Mouse (Mus musculus) neural tube, embryonic 14.5 days (tissue): Measurements from ENCODE around the gene Ralgps1. TPM values are rescaled to one million over a fixed set of nuclear protein-coding genes. Genes with fewer than 3 reads are reported as not detected.

ENCODE experiments used
- ATAC-seq: fragments of 200-750 bp; cut with Nextera tagmentation; 2 replicates; pipeline ENCODE4 v1.8.0; 2017; ENCODE audit warnings: low read depth, mild to moderate bottlenecking, moderate TSS enrichment, moderate library complexity
- H3K27ac ChIP-seq: fragments of 300-500 bp; sonication (generic); 2 replicates; pipeline ENCODE4 v1.5.1; 2014; ENCODE audit warnings: low read depth, mild to moderate bottlenecking, control low read depth, low read length, moderate library complexity, mixed read lengths
- H3K27me3 ChIP-seq: fragments of 300-500 bp; sonication (generic); 2 replicates; pipeline ENCODE4 v1.6.1; 2014; ENCODE audit warnings: low read length; ENCODE audit not compliant: control insufficient read depth, insufficient read depth
- H3K36me3 ChIP-seq: fragments of 300-500 bp; sonication (generic); 2 replicates; pipeline ENCODE4 v1.6.1; 2014; ENCODE audit warnings: low read length, mixed read lengths; ENCODE audit not compliant: control insufficient read depth, insufficient read depth
- H3K4me1 ChIP-seq: fragments of 300-500 bp; sonication (generic); 2 replicates; pipeline ENCODE4 v1.6.1; 2014; ENCODE audit warnings: low read length; ENCODE audit not compliant: control insufficient read depth, insufficient read depth
- H3K4me2 ChIP-seq: fragments of 300-500 bp; sonication (generic); 2 replicates; pipeline ENCODE4 v1.6.1; 2014; ENCODE audit warnings: mild to moderate bottlenecking, low read depth, low read length, control low read depth
- H3K4me3 ChIP-seq: fragments of 300-500 bp; sonication (generic); 2 replicates; pipeline ENCODE4 v1.5.1; 2014; ENCODE audit warnings: low read depth, low read length, control low read depth, mixed read lengths
- H3K9ac ChIP-seq: fragments of 300-500 bp; sonication (generic); replicated peaks from 2 replicates; pipeline ENCODE4 v1.6.1; 2014; ENCODE audit warnings: low read depth, mild to moderate bottlenecking, control low read depth, low read length, mixed read lengths
- H3K9me3 ChIP-seq: fragments of 300-500 bp; sonication (generic); 2 replicates; pipeline ENCODE4 v1.6.1; 2016; ENCODE audit warnings: low read length; ENCODE audit not compliant: control insufficient read depth
- WGBS: fragments of 180-500 bp; shearing (Covaris S2); extraction: QIAGEN DNeasy Blood & Tissue Kit; methylation state at CpG from one replicate; pipeline ENCODE4 v1.1.7; 2014; 5-methylcytosine and 5-hydroxymethylcytosine counted together
- polyA plus RNA-seq: library from polyadenylated mRNA; unstranded; fragments of >200 nt; fragmentation: Nextera tagmentation; extraction: Ambion mirVana; gene quantifications from 2 replicates; pipeline ENCODE4 v1.2.1, GENCODE M21; 2014

Gene Ralgps1
- polyA plus RNA-seq, 1 experiment from 2014 or later: 67.3 TPM

DNA sequence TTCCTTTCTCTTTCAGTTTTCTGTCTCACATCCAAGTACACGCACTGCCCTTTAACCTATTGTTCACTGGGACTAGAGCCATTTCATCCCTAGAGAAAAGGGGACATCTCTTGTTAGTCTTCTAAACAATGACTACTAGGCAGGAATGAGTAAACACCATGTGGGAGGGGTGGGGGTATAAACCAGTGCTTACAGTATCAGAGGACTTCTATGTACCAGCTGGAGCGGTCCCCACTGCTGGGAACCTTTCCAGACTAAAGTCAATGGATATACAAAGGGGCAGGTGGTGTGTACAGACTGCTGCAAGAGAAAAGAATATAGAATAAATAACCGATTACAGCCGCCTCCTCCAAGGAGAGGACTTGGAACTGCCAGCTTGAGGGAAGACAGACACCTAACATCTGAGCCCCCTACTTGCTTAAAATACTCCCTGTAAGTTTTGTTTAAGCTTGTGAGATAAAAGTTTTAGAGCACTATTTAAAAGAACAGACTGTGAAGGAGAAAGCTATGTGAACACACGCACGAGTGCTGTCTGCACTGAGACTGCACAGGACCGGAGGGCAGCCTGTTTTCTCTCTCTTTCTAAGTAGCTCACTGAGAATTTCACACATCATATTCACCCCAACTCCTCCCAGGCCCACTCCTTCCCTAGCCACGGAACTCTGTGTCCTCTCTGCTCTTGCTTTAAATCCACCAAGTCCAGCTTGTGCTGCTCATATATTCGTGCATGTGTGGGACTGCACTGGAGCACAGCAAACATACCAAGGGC lies 5.4 kb downstream of the Ralgps1 start:
- no peaks in the 10 kb centered on the region for H3K27me3 ChIP-seq
- H3K9ac ChIP-seq: no peak overlapping the region
- H3K4me2 ChIP-seq: no peak overlapping the region
- no peaks in the 10 kb centered on the region for H3K36me3 ChIP-seq
- no peak overlapping the region for H3K4me3 ChIP-seq
- H3K27ac ChIP-seq: peak overlapping the region; percentile 60; the same call in 1 of the 2 replicates
- ATAC-seq: peak; percentile 68; the same call in 1 of the 2 replicates
- WGBS: 51% methylated on average over 9 of the region's 9 CpGs
- H3K9me3 ChIP-seq: no peaks in the 10 kb centered on the region
- H3K4me1 ChIP-seq: peaks cover 22% of the 10 kb centered on the region; the same call in 1 of the 2 replicates

DNA sequence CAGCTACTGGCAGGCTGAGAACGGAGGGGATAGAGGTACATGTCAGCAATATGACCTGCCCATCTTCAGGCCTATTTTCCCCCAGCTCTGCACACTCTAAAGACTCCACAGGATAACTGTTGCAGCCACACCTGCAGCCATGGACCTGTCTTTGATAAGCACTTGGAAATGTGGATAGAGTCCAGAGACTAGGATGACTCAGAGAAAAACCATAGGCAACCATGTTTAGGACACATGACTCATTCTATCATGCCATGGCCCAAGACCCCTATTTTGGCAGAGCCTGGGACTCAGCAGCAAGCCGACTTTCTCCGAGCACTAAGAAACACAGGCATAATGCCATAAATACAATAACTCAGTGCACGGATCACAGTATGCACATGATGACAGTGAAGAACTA lies 6.6 kb downstream of the Ralgps1 start:
- H3K4me1 ChIP-seq: peaks cover 18% of the 10 kb centered on the region; the same call in 1 of the 2 replicates

DNA sequence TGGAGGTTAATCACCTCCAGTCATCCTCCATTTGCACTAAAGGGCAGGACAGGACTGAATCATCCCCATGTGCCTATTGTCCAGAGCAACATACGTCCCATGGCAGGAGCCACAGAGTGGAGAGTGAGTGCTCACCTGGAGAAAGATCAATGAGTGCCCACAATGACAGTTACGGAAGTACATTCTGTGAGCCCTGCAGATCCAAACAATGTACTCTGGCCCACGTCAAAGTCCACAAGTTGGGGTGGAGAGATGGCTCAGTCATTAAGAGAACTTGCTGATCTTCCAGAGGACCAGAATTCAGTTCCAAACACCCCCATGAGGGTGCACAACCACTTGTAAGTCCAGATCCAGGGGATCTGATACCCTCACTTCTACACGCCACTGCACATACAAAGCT lies 7.4 kb downstream of the Ralgps1 start:
- no peak overlapping the region for H3K27ac ChIP-seq
- no peak overlapping the region for H3K4me2 ChIP-seq
- H3K27me3 ChIP-seq: no peaks in the 10 kb centered on the region
- peaks cover 18% of the 10 kb centered on the region; the same call in 1 of the 2 replicates for H3K4me1 ChIP-seq
- H3K9ac ChIP-seq: no peak overlapping the region
- no peak for ATAC-seq
- no peaks in the 10 kb centered on the region for H3K9me3 ChIP-seq
- WGBS: 91% methylated on average over 4 of the region's 4 CpGs
- no peak overlapping the region for H3K4me3 ChIP-seq
- H3K36me3 ChIP-seq: no peaks in the 10 kb centered on the region

More for the DNA sequence above, 6.6 kb downstream of the Ralgps1 start:
- no peak overlapping the region for H3K4me3 ChIP-seq
- WGBS: 92% methylated on average over 4 of the region's 4 CpGs
- H3K36me3 ChIP-seq: no peaks in the 10 kb centered on the region
- no peaks in the 10 kb centered on the region for H3K27me3 ChIP-seq
- H3K4me2 ChIP-seq: no peak overlapping the region
- H3K27ac ChIP-seq: no peak overlapping the region
- ATAC-seq: no peak
- no peak overlapping the region for H3K9ac ChIP-seq
- no peaks in the 10 kb centered on the region for H3K9me3 ChIP-seq

DNA sequence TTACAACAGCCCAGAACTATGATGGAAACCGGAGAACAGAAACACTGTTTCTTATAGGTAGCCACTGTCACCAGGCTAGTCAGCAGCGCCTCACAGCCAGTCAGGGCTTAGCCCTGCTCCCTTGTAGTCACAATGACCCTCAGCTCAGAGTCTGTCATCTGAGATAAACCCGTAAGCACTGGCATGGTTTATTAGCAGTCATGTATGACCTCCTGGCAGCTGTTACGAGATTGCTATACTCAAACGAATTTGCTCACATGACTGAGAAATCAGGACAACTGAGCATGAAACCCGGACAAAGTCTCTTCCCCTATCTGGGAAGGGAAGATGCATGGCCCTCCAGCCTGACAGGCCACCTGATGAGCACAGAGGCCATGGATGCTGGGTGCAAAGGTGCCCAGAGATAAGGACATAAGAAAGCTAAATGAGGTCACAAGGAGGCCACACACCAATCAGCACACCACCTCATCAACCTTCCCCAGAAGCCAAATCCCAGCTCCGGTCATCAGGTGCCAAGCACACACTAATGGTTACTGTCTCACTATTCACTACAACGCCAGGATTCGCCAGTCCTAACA lies 10.1 kb downstream of the Ralgps1 start:
- H3K4me3 ChIP-seq: no peak overlapping the region
- H3K36me3 ChIP-seq: no peaks in the 10 kb centered on the region
- no peak for ATAC-seq
- peaks cover 14% of the 10 kb centered on the region; the same call in 1 of the 2 replicates for H3K4me1 ChIP-seq
- no peak overlapping the region for H3K27ac ChIP-seq
- H3K4me2 ChIP-seq: no peak overlapping the region
- no peaks in the 10 kb centered on the region for H3K27me3 ChIP-seq
- WGBS: 76% methylated on average over 9 of the region's 9 CpGs
- no peaks in the 10 kb centered on the region for H3K9me3 ChIP-seq
- H3K9ac ChIP-seq: no peak overlapping the region

DNA sequence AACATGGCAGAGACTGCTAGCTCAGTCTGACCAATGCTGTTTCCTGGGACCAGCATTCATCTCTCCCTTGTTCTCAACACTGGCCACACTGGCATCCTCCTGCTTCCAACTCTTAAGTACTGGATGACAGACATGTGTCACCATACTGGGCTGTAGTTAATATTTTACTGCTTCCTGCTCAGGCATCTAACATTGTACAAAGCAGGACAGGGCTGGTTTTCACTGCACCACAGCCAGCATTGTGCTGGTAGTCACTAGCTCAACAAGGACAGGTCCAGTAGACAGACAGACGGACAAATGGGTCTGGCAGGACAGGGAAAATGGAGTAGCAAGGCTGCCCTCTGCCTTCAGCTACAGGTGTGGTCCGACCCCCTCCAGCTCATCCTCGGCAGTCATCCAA lies 10.7 kb downstream of the Ralgps1 start:
- 76% methylated on average over 3 of the region's 3 CpGs for WGBS
- H3K27ac ChIP-seq: no peak overlapping the region
- no peak overlapping the region for H3K9ac ChIP-seq
- no peaks in the 10 kb centered on the region for H3K9me3 ChIP-seq
- peaks cover 8% of the 10 kb centered on the region; the same call in 1 of the 2 replicates for H3K4me1 ChIP-seq
- no peaks in the 10 kb centered on the region for H3K36me3 ChIP-seq
- no peak overlapping the region for H3K4me2 ChIP-seq
- ATAC-seq: no peak
- no peaks in the 10 kb centered on the region for H3K27me3 ChIP-seq
- no peak overlapping the region for H3K4me3 ChIP-seq

DNA sequence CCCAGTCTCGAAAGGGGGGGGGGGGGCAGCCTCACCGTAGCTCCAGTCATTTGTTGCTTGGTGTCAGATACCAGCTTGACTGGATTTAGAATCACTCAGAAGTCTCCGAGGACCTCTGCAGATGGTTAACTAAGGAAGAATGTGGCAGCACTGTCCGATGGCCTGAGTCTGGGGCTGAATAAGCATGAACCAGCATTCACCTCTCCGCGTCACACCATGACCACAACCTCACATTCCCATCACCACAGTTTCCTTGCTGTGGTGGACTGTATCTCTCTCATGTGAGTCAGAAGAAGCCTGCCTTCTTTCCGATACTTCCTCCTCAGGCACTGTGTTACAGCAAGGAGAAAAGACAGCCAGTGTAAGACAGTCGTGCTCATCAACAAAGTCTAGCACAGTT lies 12.1 kb downstream of the Ralgps1 start:
- no peak overlapping the region for H3K9ac ChIP-seq
- H3K9me3 ChIP-seq: no peaks in the 10 kb centered on the region
- H3K36me3 ChIP-seq: no peaks in the 10 kb centered on the region
- H3K4me2 ChIP-seq: no peak overlapping the region
- no peaks in the 10 kb centered on the region for H3K27me3 ChIP-seq
- no peak overlapping the region for H3K4me3 ChIP-seq
- no peak overlapping the region for H3K27ac ChIP-seq
- whole genome bisulfite sequencing: 87% methylated on average over 8 of the region's 8 CpGs
- ATAC-seq: no peak
- H3K4me1 ChIP-seq: peaks cover 9% of the 10 kb centered on the region; the same call in 1 of the 2 replicates

DNA sequence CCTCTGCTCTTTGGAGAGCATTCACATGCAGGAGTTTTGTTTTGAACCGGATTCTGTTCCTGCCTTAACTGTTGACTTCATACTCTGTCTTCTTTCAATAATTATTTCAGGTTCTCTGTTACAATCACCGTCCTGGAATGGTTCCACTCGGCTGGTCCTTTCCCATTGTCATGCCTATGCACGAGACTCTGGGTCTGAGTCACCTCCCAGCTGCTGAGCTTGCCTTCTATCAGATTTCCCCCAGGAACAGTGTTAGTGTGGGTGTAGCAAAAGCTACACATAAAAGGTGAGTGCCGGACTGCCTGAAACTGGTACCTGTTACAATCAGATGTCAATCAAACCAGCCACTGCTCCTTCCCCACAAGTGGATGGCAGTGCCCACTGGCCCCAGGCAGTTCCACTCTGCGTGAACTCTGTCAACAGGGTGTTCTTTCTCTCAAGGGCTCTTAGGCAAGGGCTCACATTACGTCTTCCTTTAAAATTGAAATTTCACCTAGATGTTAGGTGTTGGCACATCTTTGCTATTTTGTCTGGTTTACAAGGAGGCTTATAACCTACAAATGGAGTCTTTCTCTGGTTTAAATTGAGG lies 13.9 kb downstream of the Ralgps1 start:
- Histone ChIP-seq H3K27ac (no peak overlapping the region), H3K9ac (no peak overlapping the region), H3K4me1 (peaks cover 9% of the 10 kb centered on the region; the same call in 1 of the 2 replicates), H3K4me3 (no peak overlapping the region), H3K9me3 (no peaks in the 10 kb centered on the region), H3K27me3 (no peaks in the 10 kb centered on the region), H3K36me3 (no peaks in the 10 kb centered on the region), H3K4me2 (no peak overlapping the region)
- no peak for ATAC-seq
- WGBS: 81% methylated on average over 7 of the region's 7 CpGs

DNA sequence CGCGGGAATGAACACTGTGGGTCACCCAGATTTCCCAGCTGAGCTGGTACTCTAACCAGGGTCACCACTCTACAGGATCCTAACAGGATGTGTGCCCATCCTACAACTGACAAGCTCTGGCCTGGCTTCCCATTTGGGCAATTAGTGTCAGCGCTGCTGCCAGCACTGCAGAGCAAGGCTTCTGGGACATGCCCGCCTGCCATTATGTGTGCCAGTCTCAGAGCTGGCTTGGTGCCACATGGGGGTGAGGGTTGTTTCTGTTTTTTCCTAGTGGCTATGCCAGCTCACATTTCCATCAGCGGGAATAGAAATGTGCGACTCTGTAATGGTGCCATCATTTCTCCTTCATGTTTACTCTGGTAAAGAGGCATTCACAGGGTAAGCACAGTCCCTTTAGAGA lies 15.7 kb downstream of the Ralgps1 start:
- Histone ChIP-seq H3K4me2 (no peak overlapping the region), H3K36me3 (no peaks in the 10 kb centered on the region)

DNA sequence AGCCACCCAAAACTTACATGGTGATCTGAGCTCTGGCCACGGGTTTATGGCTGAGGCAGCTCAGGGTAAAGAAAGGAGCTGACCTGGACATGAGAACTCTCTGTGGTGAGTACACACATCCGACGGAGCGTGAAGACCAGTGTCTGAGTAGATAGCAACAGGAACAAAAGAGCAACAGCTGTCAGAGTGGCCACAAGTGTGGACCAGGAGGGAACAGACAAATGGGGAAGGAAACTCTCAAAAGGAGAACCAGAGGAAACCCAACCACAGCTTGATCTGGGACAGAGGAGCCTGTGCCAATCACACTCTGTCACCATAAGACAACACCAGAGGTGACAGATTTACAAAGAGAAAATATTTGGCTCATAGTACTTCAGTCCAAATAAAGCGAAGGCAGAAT lies 17.9 kb downstream of the Ralgps1 start:
- ATAC-seq: no peak
- no peak overlapping the region for H3K27ac ChIP-seq
- no peaks in the 10 kb centered on the region for H3K9me3 ChIP-seq
- H3K27me3 ChIP-seq: no peaks in the 10 kb centered on the region
- H3K4me2 ChIP-seq: no peak overlapping the region
- no peaks in the 10 kb centered on the region for H3K36me3 ChIP-seq
- peaks cover 9% of the 10 kb centered on the region; the same call in 1 of the 2 replicates for H3K4me1 ChIP-seq
- no peak overlapping the region for H3K4me3 ChIP-seq
- H3K9ac ChIP-seq: no peak overlapping the region
- WGBS: 51% methylated on average over 5 of the region's 5 CpGs

More for the DNA sequence above, 15.7 kb downstream of the Ralgps1 start:
- no peaks in the 10 kb centered on the region for H3K9me3 ChIP-seq
- peak; percentile 68; the same call in 1 of the 2 replicates for ATAC-seq
- 51% methylated on average over 6 of the region's 6 CpGs for WGBS
- peaks cover 5% of the 10 kb centered on the region; the same call in 1 of the 2 replicates for H3K4me1 ChIP-seq
- no peaks in the 10 kb centered on the region for H3K27me3 ChIP-seq
- no peak overlapping the region for H3K4me3 ChIP-seq
- H3K9ac ChIP-seq: no peak overlapping the region
- H3K27ac ChIP-seq: no peak overlapping the region
